Mouse (Mus musculus): Measurements from ENCODE around the gene Olfr164. TPM values are rescaled to one million over a fixed set of nuclear protein-coding genes. Genes with fewer than 3 reads are reported as not detected.

Olfr164 gene
- not detected in 2 replicates for polyA plus RNA-seq (2015; fragmentation: Nextera tagmentation; extraction: Ambion mirVana)

DNA sequence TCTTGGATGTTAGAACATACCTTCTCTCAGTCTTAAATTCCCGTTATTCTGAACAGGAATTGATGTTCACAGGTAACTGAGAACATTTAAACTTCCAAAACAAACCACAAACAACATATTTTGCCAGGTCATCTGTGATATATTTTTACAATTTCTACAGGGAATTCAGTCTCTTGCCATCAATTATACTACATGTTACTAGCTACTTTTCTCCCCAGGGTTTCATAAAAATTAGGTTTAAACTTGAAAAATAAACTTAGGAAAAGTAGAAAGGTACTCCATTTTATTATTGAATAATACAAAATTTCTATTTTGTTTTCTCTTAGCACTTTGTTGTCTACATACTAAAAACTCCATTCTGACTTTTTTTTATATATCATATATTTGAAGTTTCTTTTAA, at the start of gene Olfr164:
Gene Olfr164 (minus strand): TSS at position 101 of the 400 bp plus-strand sequence.
- Histone ChIP-seq H3K9me3 (no peaks in the 10 kb centered on the region), H3K36me3 (replicated peaks) (no peaks in the 10 kb centered on the region), H3K4me1 (no peaks in the 10 kb centered on the region), H3K27ac (no peak within 1 kb of the TSS), H3K4me3 (no peak within 1 kb of the TSS), H3K4me2 (no peak within 1 kb of the TSS), H3K9ac (no peak within 1 kb of the TSS), H3K27me3 (replicated peaks) (no peaks in the 10 kb centered on the region)
- ATAC-seq (replicated peaks): no peak
- WGBS: 52% methylated on average over 1 of the region's 1 CpGs

GRCm38 (mm10) chr16:19349111-19349510, 35.2 kb upstream of the Olfr164 start:
- WGBS: 94% methylated on average over 6 of the region's 6 CpGs
- Histone ChIP-seq H3K9me3 (no peaks in the 10 kb centered on the region; the same call in 1 of the 2 replicates), H3K27me3 (replicated peaks) (no peaks in the 10 kb centered on the region), H3K4me2 (no peak overlapping the region), H3K4me3 (no peak overlapping the region), H3K9ac (no peak overlapping the region), H3K27ac (no peak overlapping the region), H3K4me1 (no peaks in the 10 kb centered on the region), H3K36me3 (replicated peaks) (no peaks in the 10 kb centered on the region)
- no peak for ATAC-seq (replicated peaks)

GRCm38 (mm10) chr16:19263235-19263634, 50.6 kb downstream of the Olfr164 start:
- H3K36me3 ChIP-seq (replicated peaks): no peaks in the 10 kb centered on the region
- H3K9ac ChIP-seq: no peak overlapping the region
- no peaks in the 10 kb centered on the region for H3K4me1 ChIP-seq
- no peaks in the 10 kb centered on the region for H3K9me3 ChIP-seq
- H3K4me3 ChIP-seq: no peak overlapping the region
- 33% methylated on average over 1 of the region's 1 CpGs for WGBS
- H3K27ac ChIP-seq: no peak overlapping the region
- no peaks in the 10 kb centered on the region for H3K27me3 ChIP-seq (replicated peaks)
- no peak for ATAC-seq (replicated peaks)
- no peak overlapping the region for H3K4me2 ChIP-seq

- Histone ChIP-seq H3K27ac (no peak overlapping the region), H3K4me3 (no peak overlapping the region), H3K4me1 (no peaks in the 10 kb centered on the region), H3K4me2 (no peak overlapping the region), H3K9me3 (no peaks in the 10 kb centered on the region), H3K9ac (no peak overlapping the region), H3K27me3 (replicated peaks) (no peaks in the 10 kb centered on the region), H3K36me3 (replicated peaks) (no peaks in the 10 kb centered on the region)
- no peak for ATAC-seq (replicated peaks)
- WGBS: 56% methylated on average over 1 of the region's 1 CpGs
Measured at GRCm38 (mm10) chr16:19260780-19261179, 53.1 kb downstream of the Olfr164 start.

DNA sequence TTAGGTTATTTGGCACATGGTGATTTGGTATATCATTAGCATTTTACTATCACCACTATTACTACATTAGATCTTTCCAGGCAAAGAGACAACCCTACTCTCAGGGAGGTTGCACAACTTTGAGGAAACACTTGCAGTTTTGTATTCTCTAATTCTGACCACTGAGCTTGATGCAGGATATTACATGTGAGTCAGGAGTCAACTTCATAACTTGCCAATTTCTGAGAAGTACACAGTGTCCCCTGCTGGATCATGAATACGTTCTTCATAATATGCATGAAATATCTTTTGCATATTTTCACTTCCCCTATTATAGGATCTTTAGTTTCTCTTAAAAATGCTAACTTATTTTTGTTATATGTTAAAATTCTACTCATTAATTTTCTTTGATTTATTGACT, 68.0 kb downstream of the Olfr164 start:
- Histone ChIP-seq H3K4me3 (no peak overlapping the region), H3K36me3 (replicated peaks) (no peaks in the 10 kb centered on the region), H3K4me1 (no peaks in the 10 kb centered on the region), H3K27ac (no peak overlapping the region), H3K4me2 (no peak overlapping the region), H3K9ac (no peak overlapping the region), H3K27me3 (replicated peaks) (no peaks in the 10 kb centered on the region), H3K9me3 (no peaks in the 10 kb centered on the region)
- ATAC-seq (replicated peaks): no peak
- WGBS: 85% methylated on average over 1 of the region's 1 CpGs

- ATAC-seq (replicated peaks): no peak
- Histone ChIP-seq H3K4me2 (no peak overlapping the region), H3K4me1 (no peaks in the 10 kb centered on the region), H3K27ac (no peak overlapping the region), H3K4me3 (no peak overlapping the region), H3K36me3 (replicated peaks) (no peaks in the 10 kb centered on the region), H3K9me3 (no peaks in the 10 kb centered on the region), H3K9ac (no peak overlapping the region), H3K27me3 (replicated peaks) (no peaks in the 10 kb centered on the region)
Measured at GRCm38 (mm10) chr16:19241539-19242025, 72.3 kb downstream of the Olfr164 start.

GRCm38 (mm10) chr16:19240792-19241538, 72.9 kb downstream of the Olfr164 start:
- ATAC-seq (replicated peaks): no peak
- WGBS: 83% methylated on average over 6 of the region's 6 CpGs

DNA sequence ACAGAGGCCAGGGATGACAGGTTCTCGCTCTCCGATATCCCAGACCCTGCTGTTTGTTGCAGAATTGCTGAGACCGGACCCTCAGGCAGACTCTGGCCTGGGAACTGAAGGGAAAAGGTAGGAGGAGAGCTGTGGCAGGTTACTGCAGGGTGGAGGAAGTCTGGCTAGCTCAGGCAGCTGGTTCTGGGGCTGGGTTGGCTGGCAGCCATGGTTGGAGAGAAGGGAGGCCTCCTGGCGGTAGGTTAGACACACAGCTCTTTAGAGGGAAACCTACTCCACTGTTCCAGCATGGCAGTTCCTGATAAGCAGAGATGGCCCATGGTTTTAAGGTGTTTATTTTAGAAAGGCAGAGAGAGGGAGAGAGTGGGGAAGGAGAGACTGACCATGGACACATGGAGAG, 77.1 kb downstream of the Olfr164 start:
- H3K9ac ChIP-seq: no peak overlapping the region
- H3K27me3 ChIP-seq (replicated peaks): no peaks in the 10 kb centered on the region
- no peak overlapping the region for H3K27ac ChIP-seq
- no peak for ATAC-seq (replicated peaks)
- no peak overlapping the region for H3K4me3 ChIP-seq
- no peaks in the 10 kb centered on the region for H3K9me3 ChIP-seq
- no peaks in the 10 kb centered on the region for H3K4me1 ChIP-seq
- WGBS: 92% methylated on average over 4 of the region's 4 CpGs
- no peak overlapping the region for H3K4me2 ChIP-seq
- H3K36me3 ChIP-seq (replicated peaks): no peaks in the 10 kb centered on the region

More at GRCm38 (mm10) chr16:19240792-19241538, 72.9 kb downstream of the Olfr164 start:
- H3K27me3 ChIP-seq (replicated peaks): no peaks in the 10 kb centered on the region
- no peak overlapping the region for H3K9ac ChIP-seq
- H3K36me3 ChIP-seq (replicated peaks): no peaks in the 10 kb centered on the region
- no peaks in the 10 kb centered on the region for H3K4me1 ChIP-seq
- H3K9me3 ChIP-seq: no peaks in the 10 kb centered on the region
- no peak overlapping the region for H3K4me2 ChIP-seq
- no peak overlapping the region for H3K27ac ChIP-seq
- no peak overlapping the region for H3K4me3 ChIP-seq

Small RNAs within 50 kb of the gene (microRNA-seq; reads per million reads assigned to microRNA genes)
- gene Gm23612: not detected

Other genes starting within 250 kb of the Olfr164 start
- gene Olfr165, start 109.1 kb upstream of the Olfr164 start, polyA plus RNA-seq (2015; fragmentation: Nextera tagmentation; extraction: Ambion mirVana): not detected in 2 replicates
- gene Olfr166, start 169.6 kb upstream of the Olfr164 start, polyA plus RNA-seq (2015; fragmentation: Nextera tagmentation; extraction: Ambion mirVana): not detected in 2 replicates
- not detected in 2 replicates for gene Olfr167, start 208.2 kb upstream of the Olfr164 start, polyA plus RNA-seq (2015; fragmentation: Nextera tagmentation; extraction: Ambion mirVana)
- gene Olfr168, start 221.5 kb upstream of the Olfr164 start, polyA plus RNA-seq (2015; fragmentation: Nextera tagmentation; extraction: Ambion mirVana): not detected in 2 replicates

All from midbrain, embryonic 15.5 days (tissue).